Comparison of ENCODE assay signal across 26 mouse cellular contexts in genomic region chr16:32709116-32709515, GRCm38 (mm10). TPM values are rescaled to one million over a fixed set of nuclear protein-coding genes. Genes with fewer than 3 reads are reported as not detected.
DNase-seq lines count a peak whose midpoint lies in the region; ATAC-seq and TF ChIP-seq lines count a peak whose summit lies in the region.
"Had no signal": no experiment of that assay in that cellular context is flagged by ENCODE, and none has a peak within 500 bp of the region (broad histone marks: within the 10 kb centered on the region; RNA-seq: fewer than 3 reads in every experiment).

No protein-coding gene starts in this region.

- no peaks in the 10 kb centered on the region for H3K9me3 ChIP-seq in kidney, embryonic 14.5 days (ENCODE audit: control insufficient read depth, low read length)
- H3K9me3 ChIP-seq in stomach, embryonic 16.5 days (replicated peaks; ENCODE audit: control insufficient read depth, low read length), result no peaks in the 10 kb centered on the region
- H3K9me3 ChIP-seq: hindbrain, embryonic 15.5 days; limb, embryonic 13.5 days; neural tube, embryonic 12.5 days had no signal

- no peak overlapping the region for H3K27ac ChIP-seq in kidney, embryonic 14.5 days (ENCODE audit: low read depth, low read length)
- 0 out of 2 replicates have a peak overlapping the region, but pooled peaks have one; percentile 1 for H3K27ac ChIP-seq in stomach, embryonic 16.5 days (ENCODE audit: low read length)
- H3K27ac ChIP-seq: hindbrain, embryonic 15.5 days; layer of hippocampus, adult 2 months; limb, embryonic 13.5 days; liver, embryonic 12.5 days; neural tube, embryonic 12.5 days had no signal

- no peak for TF ChIP-seq POLR2A in lung, adult 2 months (IDR thresholded peaks at IDR 0.05; ENCODE audit: borderline replicate concordance, extremely low read depth, low read depth, low read length)

- DNase-seq in kidney, adult 11 months, result peak; percentile 50
- DNase-seq in kidney, adult 18-20 months, result no peak
- peak; percentile 49 for DNase-seq in lung, postnatal 36 days
- no peak for DNase-seq in lung, adult 2 months
- DNase-seq in right cerebral cortex, adult 18-20 months, result no peak
- DNase-seq: adrenal gland, postnatal 25 days; cerebellum, adult 8-10 months; cerebellum, postnatal 36 days; embryo, embryonic 11 days; gastrocnemius, postnatal 14 days; layer of hippocampus, postnatal 36 days; lung, embryonic 14.5 days; midbrain, embryonic 14.5 days; thymus, postnatal 14 days had no signal

- ATAC-seq in kidney, embryonic 14.5 days (ENCODE audit: low FRiP score, low TSS enrichment), result peak; percentile 16; the same call in 1 of the 2 replicates
- no peak; the same call in 1 of the 2 replicates for ATAC-seq in stomach, embryonic 16.5 days (ENCODE audit: insufficient read depth, low FRiP score)
- no peak for ATAC-seq in activated CD4-positive, CD25-positive, alpha-beta regulatory T cell, adult 4 months
- ATAC-seq: CD4-positive, CD25-positive, alpha-beta regulatory T cell, adult 4 months; forebrain, embryonic 16.5 days; liver, embryonic 12.5 days had no signal

- no peak for TF ChIP-seq CTCF in lung, adult 2 months (IDR thresholded peaks at IDR 0.05; ENCODE audit: insufficient read depth, low read length)

- H3K36me3 ChIP-seq in kidney, embryonic 14.5 days (ENCODE audit: control insufficient read depth, insufficient read depth, low read length), result no peaks in the 10 kb centered on the region
- no peaks in the 10 kb centered on the region for H3K36me3 ChIP-seq in stomach, embryonic 16.5 days (ENCODE audit: control insufficient read depth, insufficient read depth, low read length)
- H3K36me3 ChIP-seq: hindbrain, embryonic 15.5 days; limb, embryonic 13.5 days; liver, embryonic 12.5 days; neural tube, embryonic 12.5 days had no signal

- H3K4me1 ChIP-seq in lung, adult 2 months (ENCODE audit: control insufficient read depth, insufficient read depth, low read length), result peaks cover 5% of the 10 kb centered on the region; the same call in 1 of the 2 replicates
- H3K4me1 ChIP-seq in kidney, embryonic 14.5 days (ENCODE audit: control insufficient read depth, insufficient read depth, low read length), result peaks cover 11% of the 10 kb centered on the region; the same call in 1 of the 2 replicates
- H3K4me1 ChIP-seq in stomach, embryonic 16.5 days (ENCODE audit: control insufficient read depth, insufficient read depth, low read length), result 0 out of 2 replicates have a peak, but pooled peaks cover 3% of the 10 kb centered on the region
- H3K4me1 ChIP-seq: hindbrain, embryonic 15.5 days; neural tube, embryonic 12.5 days had no signal

- no peak overlapping the region for H3K9ac ChIP-seq in kidney, embryonic 14.5 days (ENCODE audit: low read depth, low read length)
- no peak overlapping the region for H3K9ac ChIP-seq in stomach, embryonic 16.5 days (ENCODE audit: low read length)
- H3K9ac ChIP-seq: hindbrain, embryonic 15.5 days; limb, embryonic 13.5 days; liver, embryonic 12.5 days; lung, embryonic 14.5 days; neural tube, embryonic 12.5 days had no signal

- no peak overlapping the region for H3K4me2 ChIP-seq in kidney, embryonic 14.5 days (replicated peaks; ENCODE audit: low read depth, low read length)
- H3K4me2 ChIP-seq in stomach, embryonic 16.5 days (ENCODE audit: low read depth, low read length), result no peak overlapping the region
- H3K4me2 ChIP-seq: heart, embryonic 11.5 days; hindbrain, embryonic 15.5 days; limb, embryonic 13.5 days; liver, embryonic 12.5 days; lung, embryonic 14.5 days; neural tube, embryonic 12.5 days had no signal

- 84% methylated on average over 8 of the region's 8 CpGs for WGBS in lung, adult 2 months
- WGBS in kidney, embryonic 14.5 days, result 80% methylated on average over 8 of the region's 8 CpGs
- 78% methylated on average over 8 of the region's 8 CpGs for WGBS in stomach, embryonic 16.5 days

- H3K4me3 ChIP-seq in lung, adult 2 months (replicated peaks; ENCODE audit: extremely low read depth, low read depth, low read length), result no peak overlapping the region
- H3K4me3 ChIP-seq in kidney, embryonic 14.5 days (ENCODE audit: low read length), result no peak overlapping the region
- no peak overlapping the region for H3K4me3 ChIP-seq in stomach, embryonic 16.5 days (replicated peaks; ENCODE audit: low read length)
- H3K4me3 ChIP-seq: hindbrain, embryonic 15.5 days; layer of hippocampus, adult 2 months; limb, embryonic 13.5 days; liver, embryonic 12.5 days; neural tube, embryonic 12.5 days had no signal

- H3K27me3 ChIP-seq in kidney, embryonic 14.5 days (ENCODE audit: control insufficient read depth, insufficient read depth, low read length), result no peaks in the 10 kb centered on the region
- no peaks in the 10 kb centered on the region for H3K27me3 ChIP-seq in stomach, embryonic 16.5 days (ENCODE audit: control insufficient read depth, insufficient read depth, low read length)
- H3K27me3 ChIP-seq: hindbrain, embryonic 15.5 days; neural tube, embryonic 12.5 days had no signal

RNA-seq across cellular contexts. Expression of gene Muc4, which starts 26.6 kb away (rescaled TPM):
- polyA plus RNA-seq in lung, adult 2 months (2012; rRNA removed), result 17.3 and 18.9 TPM in 2 replicates
- 0.27 TPM in 1 of 2 replicates, not detected in the other for polyA plus RNA-seq in kidney, embryonic 14.5 days (2014; fragmentation: Nextera tagmentation; extraction: Ambion mirVana)
- polyA plus RNA-seq in stomach, embryonic 16.5 days (2015; fragmentation: Nextera tagmentation; extraction: Ambion mirVana), result 5.6 and 6.4 TPM in 2 replicates
- not detected for polyA plus RNA-seq in activated CD4-positive, CD25-positive, alpha-beta regulatory T cell, adult 4 months (2017; shearing (Covaris generic))
- polyA plus RNA-seq: CD4-positive, CD25-positive, alpha-beta regulatory T cell, adult 4 months; forebrain, embryonic 16.5 days; heart, postnatal 0 days; hindbrain, embryonic 15.5 days; limb, embryonic 13.5 days had no signal

Comparison
In these comparisons a context has a peak if more than half of its experiments do, and no peak if none do; other contexts are left out.
1. DNase-seq: peak in kidney, adult 11 months (single experiment) and lung, postnatal 36 days (single experiment); none in kidney, adult 18-20 months (single experiment), lung, adult 2 months (single experiment) and right cerebral cortex, adult 18-20 months (single experiment).